Mouse (Mus musculus): ENCODE data around the gene Pcolce2. TPM values are rescaled to one million over a fixed set of nuclear protein-coding genes. Genes with fewer than 3 reads are reported as not detected.
"Not testable (repeated sequence)": the region's sequence is repeated elsewhere in the genome, so short reads cannot be mapped to it uniquely, and the experiment has no call there.

Gene Pcolce2
- polyA plus RNA-seq, 1 experiment from 2014 or later = 3.3 TPM

GRCm38 (mm10) chr9:95613426-95614127, 23.8 kb upstream of the Pcolce2 start:
- ATAC-seq (ENCODE audit: low FRiP score) = no peak; the same call in 1 of the 2 replicates
- Histone ChIP-seq H3K4me1 (0 out of 2 replicates have a peak, but pooled peaks cover 4% of the 10 kb centered on the region), H3K27ac (replicated peaks) (no peak overlapping the region), H3K9me3 (replicated peaks) (no peaks in the 10 kb centered on the region), H3K4me3 (replicated peaks) (no peak overlapping the region), H3K27me3 (replicated peaks) (no peaks in the 10 kb centered on the region), H3K36me3 (no peaks in the 10 kb centered on the region), H3K4me2 (peak overlapping the region; percentile 42), H3K9ac (replicated peaks) (no peak overlapping the region)
- 15% methylated on average over 8 of the region's 9 CpGs for WGBS

- Histone ChIP-seq H3K27me3 (replicated peaks) (no peaks in the 10 kb centered on the region), H3K4me2 (no peak overlapping the region), H3K4me1 (0 out of 2 replicates have a peak, but pooled peaks cover 4% of the 10 kb centered on the region), H3K36me3 (no peaks in the 10 kb centered on the region), H3K4me3 (replicated peaks) (no peak overlapping the region), H3K9ac (replicated peaks) (no peak overlapping the region), H3K27ac (replicated peaks) (no peak overlapping the region), H3K9me3 (replicated peaks) (no peaks in the 10 kb centered on the region)
- WGBS = 72% methylated on average over 14 of the region's 14 CpGs
- no peak for ATAC-seq (ENCODE audit: low FRiP score)
Observed at GRCm38 (mm10) chr9:95614861-95615615, 22.4 kb upstream of the Pcolce2 start.

GRCm38 (mm10) chr9:95615961-95616360, 21.4 kb upstream of the Pcolce2 start:
- H3K36me3 ChIP-seq = no peaks in the 10 kb centered on the region
- no peak overlapping the region for H3K27ac ChIP-seq (replicated peaks)
- no peak for ATAC-seq (ENCODE audit: low FRiP score)
- H3K9me3 ChIP-seq (replicated peaks) = no peaks in the 10 kb centered on the region
- no peak overlapping the region for H3K9ac ChIP-seq (replicated peaks)
- 0 out of 2 replicates have a peak, but pooled peaks cover 4% of the 10 kb centered on the region for H3K4me1 ChIP-seq
- H3K4me2 ChIP-seq = no peak overlapping the region
- H3K4me3 ChIP-seq (replicated peaks) = no peak overlapping the region
- WGBS = 80% methylated on average over 3 of the region's 3 CpGs
- no peaks in the 10 kb centered on the region for H3K27me3 ChIP-seq (replicated peaks)

- Histone ChIP-seq H3K36me3 (no peaks in the 10 kb centered on the region), H3K27me3 (replicated peaks) (no peaks in the 10 kb centered on the region), H3K4me3 (replicated peaks) (no peak overlapping the region), H3K9me3 (replicated peaks) (no peaks in the 10 kb centered on the region), H3K27ac (replicated peaks) (no peak overlapping the region), H3K4me2 (no peak overlapping the region), H3K4me1 (0 out of 2 replicates have a peak, but pooled peaks cover 4% of the 10 kb centered on the region), H3K9ac (replicated peaks) (no peak overlapping the region)
- no peak for ATAC-seq (ENCODE audit: low FRiP score)
- WGBS = 90% methylated on average over 1 of the region's 1 CpGs
Observed at GRCm38 (mm10) chr9:95618572-95618971, 18.8 kb upstream of the Pcolce2 start.

- no peak for ATAC-seq (ENCODE audit: low FRiP score)
- no peak overlapping the region for H3K9ac ChIP-seq (replicated peaks)
- no peak overlapping the region for H3K4me2 ChIP-seq
- no peaks in the 10 kb centered on the region for H3K36me3 ChIP-seq
- no peak overlapping the region for H3K27ac ChIP-seq (replicated peaks)
- 0 out of 2 replicates have a peak, but pooled peaks cover 2% of the 10 kb centered on the region for H3K9me3 ChIP-seq (replicated peaks)
- 92% methylated on average over 3 of the region's 3 CpGs for WGBS
- H3K27me3 ChIP-seq (replicated peaks) = no peaks in the 10 kb centered on the region
- no peaks in the 10 kb centered on the region for H3K4me1 ChIP-seq
- H3K4me3 ChIP-seq (replicated peaks) = no peak overlapping the region
Observed at GRCm38 (mm10) chr9:95624072-95624471, 13.3 kb upstream of the Pcolce2 start.

GRCm38 (mm10) chr9:95628439-95628948, 8.9 kb upstream of the Pcolce2 start:
- no peak overlapping the region for H3K27ac ChIP-seq (replicated peaks)
- H3K36me3 ChIP-seq = no peaks in the 10 kb centered on the region
- no peaks in the 10 kb centered on the region for H3K27me3 ChIP-seq (replicated peaks)
- 0 out of 2 replicates have a peak, but pooled peaks cover 2% of the 10 kb centered on the region for H3K9me3 ChIP-seq (replicated peaks)
- no peak overlapping the region for H3K4me3 ChIP-seq (replicated peaks)
- H3K4me2 ChIP-seq = no peak overlapping the region
- H3K9ac ChIP-seq (replicated peaks) = no peak overlapping the region
- no peak for ATAC-seq (ENCODE audit: low FRiP score)
- H3K4me1 ChIP-seq = no peaks in the 10 kb centered on the region
- 87% methylated on average over 6 of the region's 6 CpGs for WGBS

GRCm38 (mm10) chr9:95629561-95629960, 7.8 kb upstream of the Pcolce2 start:
- ATAC-seq (ENCODE audit: low FRiP score) = not testable (repeated sequence)
- 86% methylated on average over 2 of the region's 2 CpGs for WGBS

GRCm38 (mm10) chr9:95636395-95636794, 1.0 kb upstream of the Pcolce2 start:
- H3K27me3 ChIP-seq (replicated peaks) = peaks cover 16% of the 10 kb centered on the region; the same call in 1 of the 2 replicates
- WGBS = 72% methylated on average over 4 of the region's 4 CpGs
- no peaks in the 10 kb centered on the region for H3K36me3 ChIP-seq
- no peak for ATAC-seq (ENCODE audit: low FRiP score)
- H3K9ac ChIP-seq (replicated peaks) = no peak overlapping the region
- no peak overlapping the region for H3K27ac ChIP-seq (replicated peaks)
- no peaks in the 10 kb centered on the region for H3K9me3 ChIP-seq (replicated peaks)
- no peak overlapping the region for H3K4me3 ChIP-seq (replicated peaks)
- peak overlapping the region; percentile 97 for H3K4me2 ChIP-seq
- H3K4me1 ChIP-seq = peaks cover 7% of the 10 kb centered on the region; the same call in 1 of the 2 replicates

More at GRCm38 (mm10) chr9:95629561-95629960, 7.8 kb upstream of the Pcolce2 start:
- not testable (repeated sequence) for H3K9me3 ChIP-seq (replicated peaks); H3K36me3 ChIP-seq; H3K4me2 ChIP-seq; H3K27ac ChIP-seq (replicated peaks); H3K27me3 ChIP-seq (replicated peaks); H3K9ac ChIP-seq (replicated peaks); H3K4me3 ChIP-seq (replicated peaks); H3K4me1 ChIP-seq

- H3K9me3 ChIP-seq (replicated peaks) = no peaks in the 10 kb centered on the region
- WGBS = 27% methylated on average over 4 of the region's 4 CpGs
- H3K27ac ChIP-seq (replicated peaks) = no peak overlapping the region
- no peaks in the 10 kb centered on the region for H3K36me3 ChIP-seq
- H3K4me1 ChIP-seq = peaks cover 7% of the 10 kb centered on the region; the same call in 1 of the 2 replicates
- no peak for ATAC-seq (ENCODE audit: low FRiP score)
- H3K9ac ChIP-seq (replicated peaks) = no peak overlapping the region
- no peak overlapping the region for H3K4me3 ChIP-seq (replicated peaks)
- no peak overlapping the region for H3K4me2 ChIP-seq
- peaks cover 16% of the 10 kb centered on the region; the same call in 1 of the 2 replicates for H3K27me3 ChIP-seq (replicated peaks)
Observed at GRCm38 (mm10) chr9:95639919-95640318, 2.5 kb downstream of the Pcolce2 start.

- no peaks in the 10 kb centered on the region for H3K9me3 ChIP-seq (replicated peaks)
- no peak overlapping the region for H3K4me2 ChIP-seq
- ATAC-seq (ENCODE audit: low FRiP score) = no peak
- 90% methylated on average over 8 of the region's 8 CpGs for WGBS
- no peaks in the 10 kb centered on the region for H3K27me3 ChIP-seq (replicated peaks)
- H3K4me1 ChIP-seq = no peaks in the 10 kb centered on the region
- H3K36me3 ChIP-seq = no peaks in the 10 kb centered on the region
- no peak overlapping the region for H3K4me3 ChIP-seq (replicated peaks)
- no peak overlapping the region for H3K27ac ChIP-seq (replicated peaks)
- H3K9ac ChIP-seq (replicated peaks) = no peak overlapping the region
Observed at GRCm38 (mm10) chr9:95645926-95646325, 8.5 kb downstream of the Pcolce2 start.

GRCm38 (mm10) chr9:95653363-95653762, 16.0 kb downstream of the Pcolce2 start:
- no peaks in the 10 kb centered on the region for H3K27me3 ChIP-seq (replicated peaks)
- no peak overlapping the region for H3K27ac ChIP-seq (replicated peaks)
- no peaks in the 10 kb centered on the region for H3K9me3 ChIP-seq (replicated peaks)
- no peak overlapping the region for H3K9ac ChIP-seq (replicated peaks)
- no peak overlapping the region for H3K4me3 ChIP-seq (replicated peaks)
- no peak overlapping the region for H3K4me2 ChIP-seq
- no peak for ATAC-seq (ENCODE audit: low FRiP score)
- H3K4me1 ChIP-seq = no peaks in the 10 kb centered on the region
- 91% methylated on average over 6 of the region's 6 CpGs for WGBS
- H3K36me3 ChIP-seq = no peaks in the 10 kb centered on the region

Measured in neural tube, embryonic 15.5 days (tissue).